Mouse (Mus musculus): ENCODE data around the gene Mylk4.

Mylk4 gene

DNA sequence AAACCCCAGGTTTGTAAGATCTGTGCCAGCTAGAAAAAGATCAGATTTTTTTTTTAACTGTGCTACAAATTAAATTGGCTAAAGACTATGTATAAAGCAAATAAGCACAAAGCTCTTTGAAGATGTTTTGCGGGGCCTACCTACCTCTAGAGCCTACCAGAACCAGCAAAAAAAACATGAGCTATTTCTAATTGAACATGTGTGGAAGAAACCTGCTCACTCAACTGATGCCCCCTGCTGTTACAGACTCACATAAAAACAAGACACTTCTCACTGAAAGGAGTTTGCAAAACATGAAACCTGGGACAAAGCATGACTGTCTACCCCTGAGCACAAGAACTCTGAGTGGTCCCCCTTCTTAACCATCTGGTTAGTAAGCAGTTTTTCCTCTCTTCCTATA, 13.3 kb upstream of the Mylk4 start:
- DNase-seq (ENCODE audit: low spot score), result no peak

DNA sequence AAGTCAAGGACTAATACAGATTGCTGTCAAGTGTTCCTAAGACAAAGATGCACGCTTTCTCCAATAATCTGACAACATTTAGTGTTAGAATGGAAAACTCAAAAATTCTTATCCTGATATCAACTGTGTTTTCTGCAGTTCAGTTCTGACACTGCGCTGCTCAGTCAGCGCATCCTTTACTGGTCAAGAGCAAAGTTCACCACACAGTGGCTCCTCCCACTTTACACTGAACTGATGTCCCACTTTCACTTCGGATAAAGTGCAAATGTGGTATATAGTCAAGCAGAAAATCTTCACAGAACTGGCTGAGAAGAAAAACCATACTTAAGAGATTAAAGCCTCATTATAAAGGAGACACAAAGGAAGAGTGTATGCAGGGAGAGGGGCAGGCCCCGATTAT, 11.4 kb upstream of the Mylk4 start:
- no peak for DNase-seq (ENCODE audit: low spot score)

DNA sequence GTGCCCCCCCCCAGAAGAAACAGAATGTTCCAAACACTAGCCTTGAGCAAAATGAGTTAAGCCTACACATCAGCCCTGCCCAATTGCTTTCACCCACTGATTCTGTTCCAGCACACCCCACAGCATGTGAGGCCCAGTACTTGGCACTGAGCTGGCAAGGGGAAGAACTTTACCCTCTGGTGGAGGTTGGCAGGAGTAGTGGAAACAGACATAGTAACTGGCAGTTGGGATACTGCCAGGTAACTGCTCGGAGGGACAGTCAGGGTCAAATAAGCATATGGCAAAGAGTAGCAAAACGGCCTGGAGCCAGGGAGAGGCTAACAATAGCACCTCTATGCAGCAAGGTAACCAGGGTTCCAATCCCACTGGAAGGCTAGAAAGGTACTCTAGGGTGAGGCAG, 10.9 kb upstream of the Mylk4 start:
- no peak for DNase-seq (ENCODE audit: low spot score)

DNA sequence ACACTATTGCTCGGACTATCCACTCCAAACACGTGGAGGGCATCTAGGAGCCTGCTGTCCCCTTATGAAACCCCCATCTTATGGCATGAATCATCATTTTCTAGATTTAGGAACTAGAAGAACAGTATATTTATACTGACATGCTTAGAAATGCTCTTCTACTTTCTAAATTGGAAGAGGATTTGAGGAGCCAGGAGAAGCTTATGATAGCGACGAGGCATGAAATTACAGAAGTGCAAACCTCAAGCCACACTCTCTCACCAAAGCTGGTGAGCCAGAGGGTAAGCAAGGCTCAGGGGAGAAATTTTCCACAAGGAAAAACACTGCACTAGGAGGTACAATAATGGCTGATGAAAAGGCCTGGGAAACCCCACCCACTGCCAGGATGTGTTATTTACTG, 6.0 kb upstream of the Mylk4 start:
- no peak for DNase-seq (ENCODE audit: low spot score)

DNA sequence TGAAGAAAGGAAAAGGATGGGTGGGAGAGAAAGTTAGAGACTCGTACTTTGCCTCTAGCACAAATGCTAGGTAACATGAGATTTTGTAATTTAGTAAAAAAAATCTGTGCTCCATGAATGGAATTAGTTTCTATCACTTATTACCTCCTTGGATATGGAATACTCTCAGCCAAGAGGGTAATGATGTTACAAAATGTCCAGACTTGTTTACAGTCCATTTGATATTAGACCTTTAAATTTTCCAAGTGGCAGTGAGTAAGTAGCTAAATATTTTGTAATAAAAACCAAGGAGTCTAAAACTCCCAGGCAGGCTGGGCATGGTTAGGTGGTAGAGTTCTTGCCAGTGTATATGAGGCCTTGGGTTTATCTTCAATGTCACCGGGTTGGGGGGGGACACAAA, 3.8 kb upstream of the Mylk4 start:
- no peak for DNase-seq (ENCODE audit: low spot score)

DNA sequence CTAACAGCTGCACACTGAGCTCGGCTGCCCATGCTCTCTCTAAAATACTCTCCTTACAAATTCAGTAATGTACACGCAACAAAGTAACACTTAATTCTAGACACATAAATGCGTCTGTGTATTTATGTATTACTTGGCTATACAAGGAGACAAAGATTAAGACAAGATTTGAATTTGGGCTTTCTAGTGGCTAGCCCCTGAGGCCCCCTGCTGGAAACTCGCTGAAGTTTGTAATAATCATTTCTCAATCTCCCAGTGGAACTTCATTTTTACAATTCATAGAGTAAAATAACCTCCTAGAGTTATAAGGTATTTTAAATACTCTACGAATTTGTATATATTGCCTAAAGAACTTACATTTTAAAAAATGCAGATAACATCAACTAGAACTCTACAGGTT, 699 bp downstream of the Mylk4 start:
- DNase-seq (ENCODE audit: low spot score), result no peak

DNA sequence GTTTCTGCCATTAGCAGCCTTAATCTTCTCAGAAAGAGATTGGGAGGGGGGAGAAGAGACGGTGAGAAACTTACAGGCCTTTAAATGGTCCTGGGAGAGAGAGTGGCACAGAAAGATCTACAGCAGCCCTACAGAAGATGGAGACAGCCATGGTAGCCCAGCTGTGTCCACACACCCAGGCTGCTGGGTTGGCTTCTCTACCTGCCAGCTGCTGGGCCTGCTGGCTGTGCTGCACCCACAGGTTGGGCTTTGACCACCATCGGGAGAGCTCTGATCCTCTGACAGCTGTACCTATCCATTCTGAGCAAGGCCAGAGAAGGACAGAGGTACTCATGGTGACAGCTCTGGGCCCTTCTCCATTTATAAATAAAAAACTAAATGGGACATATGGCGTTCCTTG, 4.9 kb downstream of the Mylk4 start:
- DNase-seq (ENCODE audit: low spot score), result no peak

DNA sequence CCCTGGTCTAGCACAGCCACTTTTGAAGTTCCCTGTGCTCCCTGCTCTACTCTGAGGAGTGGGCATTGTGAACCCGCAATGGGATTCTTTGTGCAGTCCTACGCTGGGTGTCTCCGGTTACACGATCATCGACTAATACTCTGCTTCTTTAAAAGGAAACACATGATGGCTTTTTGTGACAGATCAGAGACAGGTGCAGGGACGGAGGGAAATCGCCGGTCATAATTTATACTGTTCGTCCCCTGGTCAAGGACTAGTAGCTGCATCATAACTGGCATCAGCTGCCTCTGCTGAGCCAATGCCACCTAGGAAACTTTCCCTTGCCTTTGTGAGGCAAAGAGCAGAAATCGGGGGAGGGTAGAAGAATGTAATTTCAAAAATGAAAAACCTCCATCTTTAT, 7.4 kb downstream of the Mylk4 start:
- no peak for DNase-seq (ENCODE audit: low spot score)

DNA sequence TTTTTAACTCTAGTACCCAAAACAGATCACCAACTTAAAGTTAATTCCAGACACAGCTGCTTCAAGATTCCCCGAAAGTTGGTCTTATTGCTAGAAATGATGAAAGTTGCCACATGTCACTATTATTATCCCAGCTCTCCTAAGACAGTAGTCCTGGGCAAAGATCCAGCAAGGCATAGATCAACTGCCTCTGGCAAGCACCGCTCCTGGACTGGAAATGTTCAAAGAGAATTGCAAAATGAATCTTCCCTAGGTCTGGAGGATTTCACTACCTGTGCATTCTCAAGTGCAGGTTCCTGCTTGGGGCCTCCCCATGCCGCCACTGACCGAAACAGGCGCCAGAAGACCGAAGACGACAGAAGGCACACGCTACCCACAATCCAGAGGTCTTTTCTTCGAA, 7.9 kb downstream of the Mylk4 start:
- no peak for DNase-seq (ENCODE audit: low spot score)

DNA sequence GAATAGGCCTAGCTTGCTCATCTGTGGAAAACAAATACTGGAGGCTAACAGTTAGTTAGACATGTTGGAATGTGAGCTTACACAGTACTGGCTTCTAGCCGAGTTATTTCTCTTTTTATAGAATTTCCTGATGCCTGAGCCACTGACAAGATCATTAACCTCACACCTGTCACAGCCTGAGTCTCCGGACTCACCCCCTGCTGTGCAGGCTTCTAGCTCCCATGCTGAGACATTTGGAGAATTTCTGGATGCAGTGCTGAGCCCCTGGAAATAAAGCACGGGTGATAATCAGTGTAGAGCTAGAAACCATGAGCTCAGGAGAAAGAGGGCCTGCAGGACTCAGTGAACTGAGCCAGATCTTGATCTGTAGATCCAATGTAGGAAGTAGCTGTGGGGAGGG, 13.8 kb downstream of the Mylk4 start:
- no peak for DNase-seq (ENCODE audit: low spot score)

DNA sequence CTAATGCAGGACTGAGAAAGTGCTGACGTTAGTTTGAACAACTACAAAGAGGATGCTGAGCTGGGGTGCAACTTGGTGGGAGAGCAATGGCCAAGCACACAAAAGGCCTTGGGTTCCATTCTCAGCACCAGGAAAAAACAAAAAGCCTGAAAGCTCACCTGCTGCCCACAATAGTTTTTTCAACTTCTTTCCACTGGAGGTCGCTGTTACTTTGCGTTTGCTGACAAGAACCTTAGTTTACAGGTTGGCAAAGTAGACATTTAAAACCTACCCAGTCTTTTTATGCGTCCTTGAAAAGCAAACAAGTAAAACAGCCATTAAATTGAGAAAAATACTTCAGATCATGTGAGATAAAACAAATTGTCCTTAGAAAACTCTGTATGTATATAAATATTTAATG, 15.7 kb downstream of the Mylk4 start:
- DNase-seq (ENCODE audit: low spot score), result no peak

DNA sequence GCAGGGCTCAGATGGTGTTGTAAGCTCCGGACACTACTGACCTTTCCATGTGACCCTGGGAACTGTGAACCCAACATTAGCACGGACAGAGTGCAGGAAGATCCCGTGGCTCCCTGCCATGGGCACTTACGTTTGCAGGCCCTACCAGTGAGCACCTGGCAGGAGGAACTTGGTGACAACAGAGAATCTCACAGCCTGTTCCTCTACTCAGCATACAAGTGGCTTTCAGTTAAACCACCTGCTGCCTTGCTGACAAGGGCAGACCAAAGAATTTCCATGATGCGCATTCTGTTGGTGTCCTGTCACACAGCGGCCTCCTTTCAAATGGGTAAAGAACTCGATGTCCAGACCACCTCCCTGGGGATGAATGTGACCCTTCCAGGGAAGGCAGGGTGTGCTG, 19.3 kb downstream of the Mylk4 start:
- no peak for DNase-seq (ENCODE audit: low spot score)

DNA sequence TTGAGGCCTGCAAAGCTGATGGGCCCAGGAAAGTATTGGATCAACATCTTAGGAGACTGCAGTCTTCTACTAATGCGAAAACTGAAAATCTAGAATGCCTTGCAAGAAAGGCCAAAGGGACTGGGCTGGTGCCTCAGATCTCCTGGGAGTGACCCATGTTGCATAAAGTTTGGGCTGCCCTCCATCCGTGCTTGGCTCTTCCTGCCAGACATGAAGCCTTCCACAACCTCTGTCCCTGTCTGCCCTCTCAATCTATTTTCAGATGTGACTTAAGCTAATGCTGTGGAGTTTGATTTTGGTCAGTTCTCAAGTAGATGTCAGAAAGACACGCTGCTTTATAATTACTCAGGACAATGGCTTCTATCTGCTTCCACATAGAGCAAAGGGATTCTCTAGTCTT, 20.6 kb downstream of the Mylk4 start:
- DNase-seq (ENCODE audit: low spot score), result no peak

DNA sequence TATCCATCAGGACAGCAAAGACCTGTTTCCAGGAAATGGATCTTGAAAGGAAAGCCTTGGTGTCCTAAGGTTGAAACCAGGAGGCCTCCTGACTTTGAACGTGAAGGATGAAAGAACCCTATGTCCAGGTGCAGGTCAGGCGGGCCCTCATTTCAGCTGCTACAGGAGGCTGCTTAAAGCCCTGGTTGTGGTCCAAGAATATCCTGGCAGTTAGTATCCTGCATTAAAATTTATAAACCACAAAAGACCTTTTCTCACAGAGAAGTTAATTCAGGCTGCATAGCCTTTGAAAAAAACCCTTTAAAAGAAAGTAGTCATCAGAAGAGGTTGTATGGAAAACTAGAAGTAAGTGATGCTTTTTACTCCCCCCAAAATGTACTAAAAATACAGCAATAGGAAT, 23.0 kb downstream of the Mylk4 start:
- DNase-seq (ENCODE audit: low spot score), result no peak

DNA sequence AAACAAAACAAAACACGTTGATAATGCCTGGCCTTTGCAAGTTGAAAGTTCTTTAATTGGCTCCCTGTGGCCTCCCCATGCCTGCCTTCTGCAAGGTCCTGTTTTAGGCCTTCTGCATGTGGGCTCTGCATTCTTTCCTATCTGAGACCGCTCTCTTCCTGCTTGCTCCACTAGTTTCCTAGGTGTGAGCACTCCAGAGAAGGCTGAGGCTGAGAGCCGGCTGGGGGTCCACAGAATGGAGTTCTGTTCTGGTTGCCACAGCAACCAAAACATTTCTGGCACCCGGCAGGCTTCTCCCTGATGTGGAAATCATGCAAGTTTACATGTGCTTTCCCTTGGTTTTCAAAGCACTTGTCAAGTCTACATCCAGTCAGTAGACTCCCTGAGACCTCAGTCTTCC, 24.7 kb downstream of the Mylk4 start:
- DNase-seq (ENCODE audit: low spot score), result no peak

DNA sequence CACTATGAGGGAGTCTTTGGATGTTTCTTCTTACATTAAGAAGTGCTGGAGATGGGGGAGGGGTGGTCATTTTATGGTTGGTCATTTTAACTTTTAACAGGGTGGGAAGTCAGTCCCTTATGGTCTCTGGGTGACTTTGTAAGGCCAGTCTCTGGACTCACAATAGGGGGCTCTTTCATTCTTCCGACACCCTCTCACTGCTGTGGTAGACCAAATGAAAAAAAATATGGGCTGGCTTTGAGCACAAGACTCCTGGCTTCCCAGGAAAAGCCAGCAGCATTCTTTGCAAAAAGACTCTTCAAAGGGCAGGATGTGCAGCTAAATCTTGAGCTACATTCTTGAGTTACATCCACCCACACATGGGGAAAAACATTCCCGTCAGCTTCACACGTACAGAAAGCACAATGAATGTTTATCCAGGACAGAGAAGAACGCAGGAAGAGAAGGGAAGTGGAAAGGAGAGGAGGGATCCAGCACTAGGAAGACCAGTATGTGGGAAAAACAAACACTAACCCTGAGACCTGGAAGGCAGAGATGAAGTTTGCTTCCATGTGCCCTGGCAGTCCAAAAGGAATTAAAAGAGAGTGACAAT, 31.6 kb downstream of the Mylk4 start:
- DNase-seq (ENCODE audit: low spot score), result no peak

DNA sequence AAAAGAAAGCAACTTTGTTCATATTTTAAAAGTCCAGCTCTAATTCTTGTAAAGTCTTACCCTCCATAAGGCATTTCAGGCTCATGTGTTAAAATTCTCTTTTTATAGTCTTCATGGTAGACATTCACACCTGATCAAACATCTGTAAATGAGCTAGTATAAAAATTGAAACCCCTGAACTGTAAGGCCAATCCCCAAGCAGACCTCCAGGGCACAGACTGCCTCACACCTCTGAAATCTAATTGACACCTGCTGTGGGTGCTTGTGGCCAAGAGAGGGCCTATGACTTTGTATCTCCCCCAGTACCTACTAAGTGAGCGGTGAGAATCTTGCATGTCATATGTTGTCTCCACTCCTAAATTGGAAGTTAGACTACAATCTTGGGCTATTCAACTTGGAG, 33.2 kb downstream of the Mylk4 start:
- no peak for DNase-seq (ENCODE audit: low spot score)

DNA sequence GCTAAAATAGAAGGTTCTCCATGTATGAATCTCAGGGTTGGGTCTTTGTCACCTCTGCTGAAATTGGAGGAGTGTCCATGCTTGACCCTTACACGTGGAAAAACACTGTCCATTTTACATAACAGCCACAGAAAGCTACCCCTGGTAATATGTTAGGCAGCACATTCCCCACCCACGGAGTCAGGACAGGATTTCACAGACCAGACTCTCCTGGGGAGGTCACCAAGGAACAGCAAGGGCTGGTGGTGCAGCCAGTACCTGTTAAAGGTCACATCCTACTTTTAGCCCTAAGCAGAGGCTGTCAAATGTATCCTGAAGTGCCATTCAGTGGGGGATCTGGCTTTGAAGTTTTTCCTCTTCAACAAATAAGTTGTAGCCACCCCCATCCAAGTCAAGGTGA, 35.3 kb downstream of the Mylk4 start:
- DNase-seq (ENCODE audit: low spot score), result no peak

DNA sequence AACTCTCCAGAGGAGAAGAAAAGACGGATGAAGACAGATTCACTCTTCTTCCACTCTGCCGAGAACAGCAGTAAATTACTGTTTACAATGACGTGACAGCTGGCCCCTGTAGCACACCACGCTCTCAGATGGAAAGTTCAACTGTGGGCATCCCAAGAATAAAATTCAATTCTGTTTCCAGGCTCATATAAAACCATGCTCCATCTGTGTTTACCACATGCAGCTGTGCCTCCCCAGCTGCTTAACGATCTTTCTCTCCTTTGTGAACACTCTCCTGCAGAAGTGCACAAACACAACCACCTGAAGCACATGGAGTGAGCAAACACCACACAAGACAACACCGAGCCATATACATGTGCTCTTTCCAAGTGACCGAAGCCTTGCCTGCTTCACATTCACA, 42.6 kb downstream of the Mylk4 start:
- DNase-seq (ENCODE audit: low spot score), result no peak

DNA sequence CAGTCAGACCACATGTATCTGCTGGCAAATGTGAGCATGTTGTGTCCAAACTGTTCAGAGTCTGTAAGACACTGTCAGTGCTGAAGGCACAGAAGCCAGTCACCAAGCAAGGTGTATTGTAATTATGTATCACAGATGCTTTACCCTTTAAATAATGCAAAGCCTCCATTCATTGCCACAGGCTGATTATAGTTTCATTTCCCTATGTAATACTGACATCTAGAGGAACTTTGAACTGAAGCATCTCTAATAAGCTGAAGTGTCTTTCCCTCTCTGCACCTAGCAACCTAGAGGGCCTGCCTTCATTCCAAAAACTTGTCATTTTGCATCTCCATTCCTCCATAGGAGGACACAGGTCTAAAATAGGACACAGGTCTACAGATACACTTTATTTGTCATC, 52.5 kb downstream of the Mylk4 start:
- no peak for DNase-seq (ENCODE audit: low spot score)

DNA sequence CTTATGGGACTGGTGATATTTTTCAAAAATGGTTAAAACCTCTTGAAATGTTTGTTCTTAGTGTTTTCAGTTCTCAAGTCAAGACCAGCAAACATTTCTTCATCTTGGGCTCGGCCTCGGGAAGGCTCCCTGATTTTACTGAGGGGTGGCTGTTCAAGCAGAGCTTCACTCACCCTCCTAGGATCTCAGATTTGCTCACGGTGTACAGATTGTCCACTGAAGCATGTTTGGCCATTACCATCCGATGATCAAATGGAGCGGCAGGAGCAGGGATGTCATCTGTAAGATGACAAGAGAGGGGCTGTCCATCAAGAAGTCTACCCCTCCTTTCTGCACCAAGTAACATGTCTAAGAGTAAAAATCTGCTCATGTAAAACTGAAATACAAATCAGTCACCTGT, 59.1 kb downstream of the Mylk4 start:
- no peak for DNase-seq (ENCODE audit: low spot score)

DNA sequence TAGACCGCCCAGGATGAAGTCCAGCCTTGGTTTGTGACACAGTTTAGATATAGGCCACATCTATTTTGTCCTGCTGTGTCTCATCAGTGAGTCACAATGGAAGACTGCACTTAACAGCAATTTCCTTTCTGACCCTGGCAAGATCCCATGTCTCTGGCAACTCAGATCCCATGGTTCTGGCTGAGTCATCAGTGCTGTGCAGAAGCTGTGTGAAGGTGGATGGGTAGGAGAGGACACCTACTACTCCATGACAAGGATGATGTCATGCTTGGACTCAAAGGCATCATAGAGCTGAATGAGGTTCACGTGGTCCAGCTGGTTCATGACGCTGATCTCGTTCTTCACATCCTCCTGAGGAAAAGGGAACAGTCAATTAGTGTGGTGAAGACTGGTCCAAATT, 62.0 kb downstream of the Mylk4 start:
- no peak for DNase-seq (ENCODE audit: low spot score)

DNA sequence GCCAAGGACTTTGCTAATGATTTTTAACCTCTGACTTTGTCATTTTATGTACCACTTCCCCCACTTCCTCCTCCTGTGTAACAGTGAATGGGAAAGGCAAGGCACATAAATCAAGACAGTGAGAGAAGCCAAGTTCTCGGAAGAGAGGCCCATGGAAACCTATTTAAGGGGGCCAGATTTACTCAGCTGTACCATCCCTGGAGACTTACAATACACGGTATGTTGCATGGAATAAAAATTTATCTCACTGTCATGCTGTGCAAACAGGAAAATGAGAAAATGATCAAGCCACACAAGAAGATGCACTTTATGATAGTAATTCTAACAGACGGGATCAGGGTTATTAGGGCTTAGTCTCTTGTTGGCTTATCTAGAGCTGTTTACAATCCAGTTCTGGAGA, 64.5 kb downstream of the Mylk4 start:
- DNase-seq (ENCODE audit: low spot score), result no peak

DNA sequence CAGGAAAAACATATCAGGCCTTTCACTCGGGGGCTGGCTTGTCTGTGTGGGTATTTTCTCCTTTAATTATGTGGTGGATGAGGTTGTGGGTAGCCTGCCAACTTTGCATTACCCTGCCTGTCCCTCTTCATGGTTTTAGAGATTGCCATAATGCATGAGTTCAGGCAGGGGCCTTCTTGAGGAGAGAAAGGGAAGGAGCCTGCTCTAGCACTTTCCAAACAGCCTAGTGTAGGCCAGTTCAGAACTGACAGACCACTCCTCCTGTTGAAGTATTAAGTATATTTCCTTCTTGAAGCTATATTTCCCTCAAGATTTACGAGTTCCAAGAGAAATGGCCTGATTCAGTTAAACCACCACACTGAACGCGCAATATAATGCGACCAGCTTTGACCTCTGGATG, 66.0 kb downstream of the Mylk4 start:
- no peak for DNase-seq (ENCODE audit: low spot score)

DNA sequence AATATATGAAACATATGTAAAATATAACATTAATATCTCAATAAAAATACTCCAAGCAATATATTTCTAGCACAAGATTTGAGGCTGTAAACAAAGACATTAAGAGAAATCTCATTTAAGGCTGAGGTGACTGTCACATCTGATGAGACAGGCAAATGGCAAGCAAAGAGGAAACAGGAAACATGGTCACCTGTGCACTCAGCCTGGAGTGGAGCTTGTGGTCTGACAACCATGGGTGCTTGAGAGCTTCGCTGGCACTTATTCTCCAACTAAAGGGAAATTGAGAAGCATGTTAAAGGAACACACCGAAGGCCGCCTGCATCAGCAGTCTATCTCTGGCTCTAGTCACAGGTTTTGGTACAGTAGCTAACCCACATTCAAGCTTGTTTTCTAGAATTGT, 71.2 kb downstream of the Mylk4 start:
- no peak for DNase-seq (ENCODE audit: low spot score)

All from spleen, adult 12 weeks (tissue).